Mouse (Mus musculus): ENCODE measurements at regions not wholly inside any gene's neighbourhood (a gene's known extent, or its start where the extent isn't known, plus 50 kb on each side); places are given as distances from the start of the nearest gene placed in this dataset.

GRCm38 (mm10) chr12:49921608-49922007 is 536.6 kb downstream of the Gm43517 start:
- TF ChIP-seq CTCF (IDR thresholded peaks at IDR 0.05; ENCODE audit: borderline replicate concordance, insufficient read depth, low read depth, low read length), result no peak
- TF ChIP-seq POLR2A (IDR thresholded peaks at IDR 0.05; ENCODE audit: borderline replicate concordance, insufficient read depth, low read length), result no peak

All from cerebellum, adult 2 months (tissue).